Mouse (Mus musculus) ES-E14 (cell line): Measurements from ENCODE around the gene Gmpr2.

Experiments
- CHD2 ChIP-seq: IDR thresholded peaks from 2 replicates; pipeline ENCODE4 v1.6.1; 2014; ENCODE audit warnings: mild to moderate bottlenecking, low read depth, low read length, inconsistent platforms
- HCFC1 ChIP-seq: IDR thresholded peaks from 2 replicates; pipeline ENCODE4 v1.6.1; 2012; ENCODE audit warnings: low read length, inconsistent platforms, borderline replicate concordance; ENCODE audit not compliant: insufficient read depth
- MAFK ChIP-seq: IDR thresholded peaks from 2 replicates; pipeline ENCODE4 v1.6.1; 2014; ENCODE audit warnings: mild to moderate bottlenecking, low read depth, low read length, inconsistent platforms; ENCODE audit not compliant: insufficient read depth
- ZC3H11A ChIP-seq: IDR thresholded peaks from 2 replicates; pipeline ENCODE4 v1.6.1; 2012; ENCODE audit warnings: low read depth, mild to moderate bottlenecking, inconsistent platforms, low read length, borderline replicate concordance

GRCm38 (mm10) chr14:55637795-55638194, 33.9 kb upstream of the Gmpr2 start, which contains the start of gene Gm49378:
- TF ChIP-seq HCFC1 (no peak), MAFK (no peak), CHD2 (no peak), ZC3H11A (no peak)
